Mouse (Mus musculus): Measurements from ENCODE around the gene Zfhx2.

DNA sequence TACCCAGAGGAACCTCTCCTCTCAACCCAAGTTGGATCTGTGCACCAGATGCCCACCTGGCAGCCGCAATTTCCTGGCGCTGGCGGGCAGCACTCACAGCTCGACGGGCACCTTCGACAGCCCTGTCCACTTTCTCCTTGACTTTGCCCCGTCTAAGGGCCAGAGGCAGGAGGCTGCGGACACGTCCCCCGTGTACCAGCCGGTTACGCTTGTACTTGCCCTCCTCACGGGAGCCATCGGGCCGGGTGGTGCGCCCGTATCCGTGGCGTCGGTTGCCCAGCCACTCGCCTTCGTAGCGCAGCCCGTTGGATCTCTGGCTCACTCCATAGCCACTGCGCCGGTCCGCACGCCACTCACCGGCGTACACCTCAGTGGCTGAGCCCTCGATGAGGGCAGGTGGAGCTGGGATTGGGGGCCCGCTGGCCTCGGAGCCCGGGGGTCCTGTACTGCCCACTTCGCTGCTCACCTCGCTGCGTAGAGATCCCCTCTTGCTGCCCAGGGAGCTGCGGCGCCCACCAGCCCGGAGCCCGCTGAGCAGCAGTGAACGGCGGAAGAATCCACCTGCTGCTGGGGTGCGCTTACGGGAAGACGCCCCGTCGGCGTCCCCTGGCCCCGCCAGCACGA, 21.3 kb upstream of the Zfhx2 start:
- TF ChIP-seq POLR2A (IDR thresholded peaks at IDR 0.05; ENCODE audit: insufficient read depth, low read length) = no peak
- no peak for TF ChIP-seq CTCF (IDR thresholded peaks at IDR 0.05; ENCODE audit: low read depth, low read length)
- TF ChIP-seq EP300 (IDR thresholded peaks at IDR 0.05; ENCODE audit: insufficient read depth, low read depth, low read length) = no peak

Measured in ES-Bruce4 (cell line).